Mouse (Mus musculus): ENCODE data around the gene Fyttd1.

Gene Fyttd1

GRCm38 (mm10) chr16:32942694-32943093, 65.4 kb downstream of the Fyttd1 start:
- DNase-seq (ENCODE audit: low spot score), result no peak

- DNase-seq (ENCODE audit: low spot score), result no peak
Observed at GRCm38 (mm10) chr16:32945379-32945778, 68.1 kb downstream of the Fyttd1 start.

- no peak for DNase-seq (ENCODE audit: low spot score)
Observed at GRCm38 (mm10) chr16:32948016-32948415, 70.7 kb downstream of the Fyttd1 start.

GRCm38 (mm10) chr16:32948656-32949055, 71.4 kb downstream of the Fyttd1 start:
- DNase-seq (ENCODE audit: low spot score), result no peak

- no peak for DNase-seq (ENCODE audit: low spot score)
Observed at GRCm38 (mm10) chr16:32949281-32949680, 72.0 kb downstream of the Fyttd1 start.

- no peak for DNase-seq (ENCODE audit: low spot score)
Observed at GRCm38 (mm10) chr16:32951074-32951473, 73.8 kb downstream of the Fyttd1 start.

GRCm38 (mm10) chr16:32953806-32954205, 76.5 kb downstream of the Fyttd1 start:
- no peak for DNase-seq (ENCODE audit: low spot score)

GRCm38 (mm10) chr16:32954304-32954703, 77.0 kb downstream of the Fyttd1 start:
- no peak for DNase-seq (ENCODE audit: low spot score)

GRCm38 (mm10) chr16:32956889-32957288, 79.6 kb downstream of the Fyttd1 start:
- no peak for DNase-seq (ENCODE audit: low spot score)

Data from ovary, postnatal 14 days (tissue).